Mouse (Mus musculus) inflammation-experienced regulatory T-cells, adult 6 months (primary cell): ENCODE measurements around the gene Wbp2nl. TPM values are rescaled to one million over a fixed set of nuclear protein-coding genes. Genes with fewer than 3 reads are reported as not detected.

Experiments
- ATAC-seq: one replicate; pipeline ENCODE4 v1.8.0; 2017
- polyA plus RNA-seq, 3 experiments: library from polyadenylated mRNA; unstranded; fragments of 100-300 nt; shearing (Covaris generic); gene quantifications; one replicate each; pipeline ENCODE4 v1.2.1; 2017

Wbp2nl gene
- not detected for polyA plus RNA-seq

DNA sequence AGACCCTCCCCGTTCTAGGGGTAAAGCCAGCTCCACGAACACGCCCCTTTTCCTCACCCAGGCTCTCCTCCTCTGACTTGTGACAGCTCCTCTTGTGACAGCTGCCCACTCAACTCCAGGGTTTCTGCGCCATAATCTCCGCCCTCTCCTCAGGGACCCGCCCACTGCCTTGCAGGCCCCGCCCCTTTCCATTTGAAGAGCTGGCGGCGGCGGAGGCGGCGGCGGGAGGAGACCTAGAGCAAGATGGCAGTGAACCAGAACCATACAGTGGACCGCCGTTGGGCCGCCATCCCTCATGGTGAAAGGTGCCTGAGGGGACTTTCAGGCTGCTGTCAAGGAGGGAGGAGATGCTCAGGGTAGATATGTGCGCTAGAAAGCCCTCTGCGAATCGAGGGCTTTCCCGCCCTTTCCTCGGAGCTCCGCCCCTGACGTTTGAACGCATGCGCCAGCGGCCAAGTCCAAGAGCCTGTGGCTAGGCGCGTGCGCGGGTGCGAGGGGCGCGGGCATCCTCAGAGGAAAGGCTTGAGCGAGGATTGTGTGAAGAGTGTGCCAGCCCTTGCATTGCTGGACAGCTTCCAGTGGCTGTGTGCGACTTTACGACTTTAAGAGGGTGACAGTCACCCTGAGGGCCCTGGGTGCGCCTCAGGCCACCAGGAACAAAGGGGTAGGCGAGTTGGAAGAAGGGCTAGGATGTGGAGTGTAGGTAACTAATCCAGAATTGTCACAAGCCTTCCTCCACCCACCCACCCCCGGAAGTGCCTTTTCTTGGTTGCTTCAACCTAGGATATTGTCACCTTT is at the start of gene Wbp2nl:
Gene Wbp2nl, plus strand, starts transcription at position 191 of the 798 bp plus-strand sequence.
- ATAC-seq, result no peak

DNA sequence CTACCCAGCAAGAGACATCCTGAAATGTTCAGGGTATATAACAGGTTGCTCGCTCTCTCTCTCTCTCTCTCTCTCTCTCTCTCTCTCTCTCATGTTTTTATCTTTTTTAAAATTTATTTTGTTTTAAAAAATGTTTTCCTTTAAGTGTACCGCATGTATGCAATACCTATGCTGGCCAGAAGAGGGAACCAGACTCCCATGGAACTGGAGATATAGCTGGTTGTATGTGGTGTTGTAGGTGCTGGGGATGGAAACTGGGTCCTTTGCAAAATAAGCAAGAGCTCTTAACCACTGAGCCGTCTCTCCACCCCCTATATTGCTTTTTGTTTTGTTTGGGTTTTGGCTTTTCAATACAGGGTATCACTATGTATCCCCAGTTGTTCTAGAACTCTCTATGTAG is 47.2 kb upstream of the Wbp2nl start:
- ATAC-seq, result no peak

DNA sequence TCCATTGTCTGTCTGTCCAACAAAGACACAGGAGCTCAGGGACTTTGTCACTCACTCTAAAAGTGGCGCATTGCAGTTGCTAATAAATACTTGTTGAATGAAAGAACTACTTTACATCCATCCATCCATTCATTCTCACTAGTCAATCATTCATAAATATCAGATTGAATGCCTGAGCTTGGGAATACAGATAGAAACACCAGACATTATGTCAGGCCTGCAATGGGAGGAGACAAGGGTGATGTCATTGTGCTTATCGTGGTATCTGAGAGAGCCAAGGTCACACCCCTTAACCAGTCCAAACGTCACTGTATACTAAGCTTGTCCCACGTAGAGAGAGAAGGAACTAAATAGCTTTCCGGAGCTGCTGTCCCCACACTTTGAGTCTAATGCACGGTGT is 46.7 kb upstream of the Wbp2nl start, which contains the start of gene 1500009C09Rik:
Gene 1500009C09Rik, plus strand, starts transcription at position 301 of the 400 bp plus-strand sequence.
- ATAC-seq, result no peak

DNA sequence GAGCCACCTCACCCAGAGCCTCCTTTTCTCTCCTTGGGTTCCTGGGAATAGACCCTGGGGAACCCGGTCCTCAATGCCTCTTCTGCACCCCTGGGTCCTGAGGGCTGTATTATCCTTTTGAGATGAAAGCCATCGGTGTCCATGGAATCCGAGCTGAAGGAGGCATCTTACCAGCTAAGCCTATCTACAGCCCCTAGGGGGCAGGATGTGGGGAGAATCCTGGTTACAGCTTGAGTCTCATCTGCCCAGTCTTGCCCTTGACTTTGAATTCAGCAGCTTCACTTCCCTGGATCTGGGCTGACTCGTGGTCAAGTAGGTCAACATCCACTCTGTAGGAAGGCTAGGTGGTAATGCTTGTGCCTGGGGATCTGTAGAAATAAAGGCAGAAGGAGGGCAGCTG is 43.5 kb upstream of the Wbp2nl start:
- no peak for ATAC-seq

DNA sequence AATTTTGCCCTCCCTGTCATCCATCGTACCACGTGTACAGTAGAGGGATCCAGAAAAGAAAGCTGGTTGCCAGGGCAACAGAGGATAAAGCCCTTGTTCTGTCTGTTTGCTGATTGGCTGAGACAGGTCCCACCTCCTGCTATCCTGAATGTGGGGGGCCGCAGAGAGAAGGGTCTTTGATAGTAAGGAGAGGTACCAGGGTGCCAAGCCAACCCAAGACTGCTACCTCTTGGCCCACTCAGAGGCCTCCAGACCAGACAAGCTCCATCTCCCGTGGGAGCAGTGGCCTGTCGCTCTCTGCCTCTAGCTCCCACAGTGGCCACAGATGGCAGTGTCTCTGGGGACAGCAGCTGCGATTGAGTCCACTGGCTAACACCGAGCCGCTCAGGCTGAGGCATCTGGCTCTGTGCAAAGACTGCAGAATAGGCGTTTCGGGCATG is 42.8 kb upstream of the Wbp2nl start:
- no peak for ATAC-seq

DNA sequence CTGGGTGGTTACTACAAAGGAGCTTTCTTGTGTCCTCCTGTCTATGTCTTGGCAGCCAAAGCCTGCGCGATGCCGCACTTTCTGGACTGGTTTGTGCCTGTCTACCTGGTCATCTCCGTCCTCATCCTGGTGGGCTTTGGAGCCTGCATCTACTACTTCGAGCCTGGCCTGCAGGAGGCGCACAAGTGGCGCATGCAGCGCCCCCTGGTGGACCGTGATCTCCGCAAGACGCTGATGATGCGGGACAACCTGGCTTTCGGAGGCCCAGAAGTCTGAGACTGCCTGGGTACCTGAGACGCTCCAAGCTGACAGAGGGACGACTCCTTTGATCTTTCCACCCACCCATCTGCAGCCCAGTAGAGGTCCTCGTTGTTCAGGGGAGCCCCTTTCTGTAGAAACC is 39.2 kb upstream of the Wbp2nl start:
- ATAC-seq, result no peak

DNA sequence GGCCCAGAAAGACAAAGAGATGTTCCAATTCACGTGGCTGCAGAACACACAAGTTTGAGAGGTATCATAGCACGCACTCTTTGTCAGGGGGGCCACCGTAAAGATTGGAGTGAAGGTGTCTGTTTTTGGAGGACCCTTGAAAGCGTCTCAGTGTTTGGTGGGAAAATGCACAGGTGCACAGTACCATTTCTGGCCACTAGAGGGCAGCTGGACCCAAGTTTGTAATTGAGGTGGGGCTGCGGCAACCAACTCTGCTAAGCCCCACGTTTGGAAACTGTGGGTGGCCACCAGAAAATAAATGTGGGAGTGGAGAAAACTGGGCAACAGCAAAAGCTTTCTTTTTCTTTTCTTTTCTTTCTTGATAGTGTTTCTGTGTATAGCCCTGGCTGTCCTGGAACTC is 32.4 kb upstream of the Wbp2nl start:
- ATAC-seq, result no peak

DNA sequence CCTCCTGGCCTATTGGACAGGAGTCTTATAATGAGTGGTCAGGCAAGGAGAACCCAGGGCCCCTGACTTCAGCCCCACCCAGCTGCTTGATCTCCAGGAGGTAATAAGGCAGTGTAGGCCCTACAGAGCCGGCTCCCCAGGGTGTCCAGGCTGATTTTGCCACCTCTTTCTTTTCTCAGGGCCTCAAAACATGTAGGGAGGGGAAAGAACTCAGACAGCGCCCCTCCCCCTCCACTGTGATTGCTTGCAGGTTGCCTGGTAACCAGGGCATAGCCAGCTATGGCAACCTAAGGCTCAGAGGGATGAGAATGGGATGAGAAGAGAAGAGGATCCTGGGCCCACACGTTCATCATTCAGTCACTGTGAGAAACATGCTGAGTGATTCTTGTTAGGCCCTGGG is 30.6 kb upstream of the Wbp2nl start:
- ATAC-seq, result no peak

DNA sequence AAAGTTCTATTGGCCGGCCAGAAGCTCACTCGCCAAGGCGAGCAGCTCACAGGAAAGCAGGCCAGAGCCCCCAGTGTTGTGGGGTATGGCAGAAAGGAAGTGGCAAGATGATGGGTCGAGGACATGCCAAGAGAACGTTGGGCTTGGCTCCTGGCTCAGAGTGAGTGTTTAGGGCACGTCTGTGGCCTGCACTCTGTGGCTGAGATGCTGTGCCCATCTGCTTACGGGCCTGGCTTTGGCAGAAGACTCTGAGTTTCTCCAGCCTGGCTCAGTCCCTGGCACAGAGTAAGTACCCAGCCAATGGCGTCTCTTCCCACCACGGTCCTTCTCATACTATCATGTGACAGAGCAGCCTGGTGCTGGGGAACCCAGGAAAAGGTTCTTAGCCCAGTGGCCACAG is 30.0 kb upstream of the Wbp2nl start:
- ATAC-seq, result no peak

DNA sequence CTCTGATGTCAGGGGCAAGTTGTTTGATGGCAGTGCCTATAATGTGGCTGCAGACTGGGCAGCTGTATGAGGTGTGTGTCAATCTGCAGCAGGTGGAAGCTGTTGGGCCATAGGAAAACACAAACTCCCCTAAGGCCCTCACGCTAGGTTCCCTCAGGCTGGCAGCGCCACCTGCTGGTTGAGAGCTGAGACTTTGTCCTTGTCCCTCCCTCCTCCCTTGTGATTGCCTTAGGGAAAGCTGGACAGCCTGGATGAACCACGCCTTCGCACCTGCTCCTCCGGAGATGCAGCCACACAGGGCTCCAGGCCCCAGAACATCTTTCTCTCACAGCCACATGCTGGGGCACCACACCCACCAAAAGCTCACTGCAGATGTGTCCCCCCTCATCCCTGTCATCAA is 27.6 kb upstream of the Wbp2nl start:
- no peak for ATAC-seq

DNA sequence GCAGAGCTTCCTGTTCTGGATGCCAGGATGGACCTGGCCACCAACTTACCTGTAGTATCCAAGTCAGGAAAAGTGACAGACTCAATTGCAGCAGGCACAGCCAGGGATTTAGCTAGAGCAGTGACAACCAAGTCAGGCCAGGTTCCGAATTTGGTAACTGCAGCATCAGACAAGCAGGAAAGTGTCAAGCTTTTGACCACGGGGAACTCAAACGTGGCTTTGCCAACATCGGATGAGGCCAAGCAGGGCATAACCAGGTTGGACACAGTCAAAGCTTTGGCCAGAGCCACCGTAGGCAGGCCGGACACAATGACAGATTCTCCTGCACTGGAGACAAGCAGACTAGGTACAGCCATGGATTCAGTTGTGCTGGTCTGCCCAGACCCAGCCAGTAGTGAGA is 26.5 kb upstream of the Wbp2nl start:
- no peak for ATAC-seq

DNA sequence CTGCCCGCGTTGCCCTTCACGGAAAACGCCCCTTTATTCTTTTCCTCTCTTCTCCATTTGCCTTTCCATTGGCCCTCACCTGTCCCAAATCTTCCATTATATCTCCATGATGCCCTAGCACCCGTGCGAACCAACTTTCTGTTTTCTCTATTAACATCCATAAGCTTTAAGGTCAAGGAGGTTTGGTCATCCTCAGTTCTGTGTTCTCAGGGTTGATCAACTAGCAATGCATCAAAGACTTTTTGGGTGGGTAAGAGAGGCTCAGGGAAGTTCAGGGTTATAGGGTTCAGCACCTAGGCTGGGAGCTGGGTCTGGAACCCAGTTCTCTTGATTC is 24.2 kb upstream of the Wbp2nl start, which contains the start of gene Sept3:
Gene Sept3, plus strand, starts transcription at position 301 of the 334 bp plus-strand sequence.
- ATAC-seq, result no peak

DNA sequence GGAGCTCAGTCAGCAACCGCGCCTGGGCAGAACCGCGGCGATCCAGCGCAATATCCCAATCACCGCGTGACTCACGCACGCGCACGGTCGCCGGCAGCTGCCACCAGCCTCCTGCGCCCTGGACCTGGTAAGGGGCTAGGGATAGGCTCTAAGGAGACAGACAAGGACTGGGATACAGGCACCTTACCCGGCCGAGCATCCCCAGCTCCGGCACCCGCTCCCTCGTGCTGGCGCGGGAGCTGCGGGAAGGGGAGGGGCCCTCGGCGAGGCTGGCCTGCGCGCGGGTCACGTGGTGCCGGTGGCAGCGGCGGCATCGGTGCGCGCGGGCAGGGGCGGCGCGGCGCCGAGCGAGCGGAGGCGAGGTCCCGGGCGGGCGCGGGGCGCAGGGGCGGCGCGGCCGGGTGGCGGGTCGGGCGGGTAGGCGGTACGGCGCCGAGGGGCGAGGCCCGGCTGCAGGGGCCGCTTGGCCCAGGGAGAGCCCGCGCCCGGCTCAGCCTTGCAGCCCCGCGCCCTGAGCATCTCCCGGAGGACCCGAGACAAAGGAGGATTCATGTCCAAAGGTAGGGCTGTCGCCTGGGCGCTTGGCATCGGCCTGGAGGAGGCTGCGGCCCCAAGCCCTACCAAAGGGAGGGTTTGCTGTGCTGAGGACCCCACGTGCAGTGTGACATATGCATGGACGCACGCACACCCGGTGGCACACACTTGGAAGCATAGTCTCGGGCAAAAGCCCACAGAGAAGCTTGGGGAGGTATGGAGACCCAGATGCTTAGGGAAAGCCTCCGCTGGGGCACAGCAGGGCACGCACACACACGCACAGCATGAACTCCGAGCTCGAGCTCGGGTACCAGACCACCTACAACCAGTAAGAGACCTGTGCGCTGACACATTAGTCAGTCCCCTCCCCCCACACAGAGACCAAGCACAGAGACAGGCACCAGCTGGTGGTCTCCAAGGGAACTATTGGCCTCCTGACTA is 23.5 kb upstream of the Wbp2nl start:
- no peak for ATAC-seq

DNA sequence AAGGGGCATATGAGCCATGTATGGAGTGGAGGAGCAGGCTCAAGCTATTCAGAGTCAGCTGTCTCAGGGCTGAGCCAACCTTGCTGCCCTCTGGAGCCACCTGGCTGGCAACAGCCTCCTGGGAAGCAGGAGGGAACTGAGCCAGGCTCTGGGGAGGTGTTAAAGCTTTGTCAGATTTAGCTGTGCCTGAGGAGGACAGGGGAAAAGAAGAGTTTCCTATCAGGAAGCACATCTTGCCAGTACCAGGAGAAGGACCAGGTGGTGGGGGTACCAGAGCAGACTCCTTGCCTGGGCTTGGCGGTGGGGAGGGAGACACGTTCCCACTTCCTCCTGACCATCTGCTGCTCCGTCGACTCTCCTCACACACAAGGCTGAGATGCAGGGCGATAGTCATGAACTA is 21.2 kb upstream of the Wbp2nl start:
- no peak for ATAC-seq

DNA sequence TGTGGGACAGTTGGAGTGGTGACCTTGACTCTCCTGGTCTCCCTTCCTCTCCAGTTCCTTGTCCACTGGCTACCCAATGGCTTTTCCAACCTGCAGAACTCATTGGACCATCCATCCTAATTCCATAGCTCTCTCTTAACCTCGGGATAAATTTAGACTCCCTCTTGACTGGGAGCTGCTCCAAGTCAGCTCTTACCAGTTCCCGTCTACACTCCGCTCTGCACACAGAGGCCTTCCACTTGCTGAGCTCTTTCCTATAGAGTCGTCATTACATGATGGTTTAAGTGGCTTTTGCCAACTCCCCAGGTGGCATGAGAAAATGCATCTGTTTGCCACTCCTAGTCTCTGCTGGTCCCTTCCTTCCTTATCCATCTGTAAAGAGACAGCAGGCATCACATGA is 18.1 kb upstream of the Wbp2nl start:
- no peak for ATAC-seq

DNA sequence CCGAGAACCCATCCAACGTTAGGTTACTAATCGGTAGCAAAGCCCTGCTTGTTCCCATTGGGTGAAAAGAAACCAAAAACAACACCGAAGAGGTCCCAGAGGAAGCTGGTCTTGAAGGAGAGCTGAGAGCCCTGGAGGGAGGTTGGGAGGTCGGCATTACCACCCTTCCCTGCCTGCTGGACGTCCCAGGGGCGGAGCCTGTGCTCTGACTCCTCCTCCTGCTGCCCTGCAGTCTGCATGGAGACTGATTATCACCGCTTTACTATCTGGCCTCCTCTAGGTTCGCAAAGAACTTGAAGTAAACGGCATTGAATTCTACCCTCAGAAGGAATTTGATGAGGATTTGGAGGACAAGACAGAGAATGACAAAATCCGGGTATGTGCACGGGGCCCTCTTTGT is 12.6 kb upstream of the Wbp2nl start:
- no peak for ATAC-seq

DNA sequence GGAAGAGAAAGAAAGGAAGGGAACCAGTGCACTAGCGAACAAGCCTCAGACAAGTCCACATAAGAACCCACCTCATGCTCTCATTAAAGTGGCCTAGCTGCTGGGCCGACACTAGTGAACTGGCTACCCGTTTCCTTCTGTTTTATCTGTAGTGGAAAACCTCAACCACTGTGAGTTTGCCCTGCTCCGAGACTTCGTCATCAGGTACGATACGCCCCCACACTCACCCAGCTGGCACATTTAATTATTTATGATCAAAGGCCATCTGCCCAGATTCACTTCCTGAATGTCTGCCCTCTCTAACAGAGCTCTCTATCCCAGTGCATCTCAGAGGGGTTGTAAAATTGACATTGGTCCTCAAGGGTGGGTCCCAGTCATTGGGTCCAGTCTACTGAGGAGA is 8.5 kb upstream of the Wbp2nl start:
- peak; percentile 74 for ATAC-seq

DNA sequence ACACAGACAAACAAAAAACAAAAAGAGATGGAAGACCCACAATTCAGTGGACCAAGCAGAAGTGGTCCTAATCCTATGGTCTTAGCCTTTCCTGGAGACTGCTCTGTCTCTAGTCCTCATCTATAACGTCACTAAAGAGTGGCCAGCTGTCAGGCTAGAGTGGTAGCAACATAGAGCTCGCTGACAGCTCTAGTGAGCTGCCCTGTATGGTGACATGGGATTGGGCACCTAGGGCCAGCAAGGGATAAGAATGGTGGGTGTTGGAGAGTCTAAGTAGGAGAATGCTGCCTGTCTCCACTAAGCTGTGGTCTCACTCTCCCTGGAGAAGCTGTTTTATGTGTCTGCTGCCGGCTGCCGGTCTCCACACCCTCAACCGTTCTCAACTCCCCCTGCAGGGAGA is 5.9 kb upstream of the Wbp2nl start:
- ATAC-seq, result no peak

DNA sequence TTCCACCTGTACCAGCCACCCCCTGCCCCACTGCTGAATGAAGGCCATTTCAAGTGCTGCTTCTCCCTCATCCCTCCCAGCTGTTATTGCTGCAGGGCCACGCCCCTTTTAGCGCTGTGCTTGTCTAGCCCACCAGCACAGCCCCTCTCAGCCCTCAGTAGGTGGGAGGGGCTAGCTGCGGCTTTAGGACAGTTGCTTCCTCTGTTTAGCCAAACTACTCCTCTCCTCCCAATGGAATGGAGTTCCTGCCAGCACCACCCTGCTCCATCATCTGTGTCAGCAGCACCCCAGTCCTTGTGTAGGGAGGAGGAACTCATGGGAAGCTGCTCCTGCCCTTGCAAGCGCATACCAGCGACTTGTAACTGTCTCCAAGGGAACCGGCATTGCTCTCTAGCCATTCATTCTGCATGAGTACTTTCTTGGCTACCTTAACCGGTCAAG is 5.5 kb upstream of the Wbp2nl start:
- ATAC-seq, result no peak

DNA sequence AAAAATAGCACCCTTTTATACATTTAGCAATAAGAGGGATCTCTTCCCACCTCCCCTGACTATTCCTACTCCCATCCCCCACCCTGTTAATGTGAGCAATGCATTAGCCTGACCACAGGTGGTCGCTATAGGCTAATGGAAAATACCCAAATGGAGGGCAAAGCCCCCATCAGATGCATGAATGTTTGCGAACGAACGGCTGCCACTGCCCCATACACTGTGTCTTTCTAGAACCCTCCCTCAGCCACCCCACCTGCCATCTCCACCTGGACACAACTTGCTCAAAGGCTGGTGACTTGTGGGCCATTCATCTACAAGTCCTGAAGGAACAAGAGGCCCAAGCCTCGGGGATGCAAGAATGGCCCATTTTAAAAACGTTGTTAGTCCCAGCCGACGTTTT is 4.7 kb upstream of the Wbp2nl start:
- no peak for ATAC-seq

DNA sequence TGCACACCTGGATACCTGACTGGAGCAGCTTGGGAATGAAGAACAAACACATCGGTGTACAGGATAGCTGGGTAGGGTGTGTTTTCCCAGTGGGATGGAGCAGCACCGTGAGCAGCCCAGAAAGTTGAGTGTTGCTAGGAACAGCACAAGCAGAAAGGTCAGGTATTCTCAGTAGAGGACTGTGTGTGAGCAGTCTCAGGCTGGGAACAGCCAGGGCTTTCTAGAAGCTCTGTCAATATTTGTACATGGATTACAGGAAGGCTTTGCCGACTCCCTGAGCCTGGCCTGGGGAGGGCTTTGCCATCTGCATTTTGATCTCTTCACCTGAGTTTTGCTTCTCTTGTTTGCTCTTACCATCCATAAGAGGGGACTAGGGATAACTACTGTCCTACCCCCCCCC is 8.4 kb downstream of the Wbp2nl start:
- no peak for ATAC-seq

DNA sequence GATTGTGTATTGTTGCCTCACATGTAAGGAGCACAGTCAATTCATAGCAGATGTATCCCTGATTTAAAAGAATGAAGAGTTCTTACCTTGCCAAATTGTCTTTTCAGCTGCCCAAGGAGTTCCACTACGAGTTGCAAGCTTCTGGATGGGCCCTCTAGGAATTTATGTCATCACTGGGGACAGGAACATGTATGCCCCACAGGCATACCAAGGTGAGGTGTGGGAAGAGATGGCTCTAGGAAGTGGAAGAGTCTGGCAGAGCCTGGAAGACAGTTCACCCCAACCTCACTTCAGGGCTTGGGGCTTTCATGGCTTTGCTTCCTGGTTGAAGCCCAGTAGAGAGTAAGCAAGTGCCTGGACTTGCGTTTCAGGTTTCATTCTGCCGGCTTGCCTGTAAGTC is 9.7 kb downstream of the Wbp2nl start:
- no peak for ATAC-seq

DNA sequence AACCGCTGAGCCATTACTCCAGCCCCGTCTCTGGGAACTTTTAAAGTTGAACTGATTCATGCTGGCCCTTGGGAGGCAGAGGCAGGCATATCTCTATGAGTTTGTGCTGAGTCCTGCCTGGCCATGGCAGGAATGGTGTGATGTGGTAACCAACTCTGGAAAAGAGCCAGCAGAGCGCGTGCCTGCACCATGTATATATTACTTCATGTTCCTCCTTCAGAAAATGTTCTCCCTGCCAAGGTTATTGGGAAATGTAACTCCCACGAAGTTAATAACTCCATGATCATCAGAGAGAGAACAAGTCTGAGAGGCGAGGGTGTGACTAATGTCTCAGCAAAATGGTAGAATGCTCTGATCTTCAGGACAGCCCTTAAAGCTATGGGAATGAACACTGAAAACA is 19.1 kb downstream of the Wbp2nl start:
- ATAC-seq, result no peak

DNA sequence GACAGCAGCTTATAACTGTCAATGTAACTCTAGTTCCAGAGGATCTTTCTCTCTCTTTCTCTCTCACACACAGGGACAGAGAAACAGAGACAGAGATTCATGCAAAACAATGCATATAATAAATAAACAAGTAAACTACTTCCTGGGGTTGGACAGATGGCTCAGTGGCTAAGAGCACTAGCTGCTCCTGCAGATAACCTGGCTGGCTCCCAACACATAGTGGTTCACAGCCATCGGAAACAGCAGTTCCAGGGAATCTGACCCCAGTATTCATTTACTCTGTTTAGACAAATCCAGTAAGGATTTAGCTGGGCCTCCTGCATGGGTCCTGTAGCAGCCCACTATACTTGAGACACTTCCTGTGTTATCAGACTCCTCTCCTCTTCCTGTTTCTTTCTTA is 20.9 kb downstream of the Wbp2nl start:
- ATAC-seq, result no peak
